Mouse (Mus musculus): ENCODE data around the gene Uchl3.

GRCm38 (mm10) chr14:101729237-101729971, 75.6 kb downstream of the Uchl3 start, which contains the start of the genes Gm9922 and Lmo7:
- TF ChIP-seq CTCF (IDR thresholded peaks at IDR 0.05; ENCODE audit: insufficient read depth, low read length) = no peak
- no peak for TF ChIP-seq POLR2A (IDR thresholded peaks at IDR 0.05; ENCODE audit: borderline replicate concordance, extremely low read depth, low read depth, low read length)

Measured in lung, adult 2 months (tissue).